Mouse (Mus musculus) heart, embryonic 10.5 days (tissue): Measurements from ENCODE around the gene Cwc15. TPM values are rescaled to one million over a fixed set of nuclear protein-coding genes. Genes with fewer than 3 reads are reported as not detected.

Experiments used
- polyA plus RNA-seq: library from polyadenylated mRNA; unstranded; fragments of >200 nt; fragmentation: Nextera tagmentation; extraction: Ambion mirVana; gene quantifications from 2 replicates; pipeline ENCODE4 v1.2.1, GENCODE M21; 2016

The Cwc15 gene
- polyA plus RNA-seq, 1 experiment from 2014 or later, result 161 TPM

Other genes starting within 250 kb of the Cwc15 start
- gene Sesn3, start 225.6 kb upstream of the Cwc15 start, polyA plus RNA-seq, result 12.3 and 13.6 TPM in 2 replicates
- 11.4 TPM in 2 replicates for gene Endod1, start 119.1 kb upstream of the Cwc15 start, polyA plus RNA-seq
- 0.06 TPM in 1 of 2 replicates, not detected in the other for gene Kdm4d, start 135 bp upstream of the Cwc15 start, polyA plus RNA-seq
- 16.8 and 18.6 TPM in 2 replicates for gene Amotl1, start 144.4 kb downstream of the Cwc15 start, polyA plus RNA-seq
- not detected in 2 replicates for gene Piwil4, start 240.1 kb downstream of the Cwc15 start, polyA plus RNA-seq